Mouse (Mus musculus): Measurements from ENCODE around the gene Pus1. TPM values are rescaled to one million over a fixed set of nuclear protein-coding genes. Genes with fewer than 3 reads are reported as not detected.
"Not testable (repeated sequence)": the region's sequence is repeated elsewhere in the genome, so short reads cannot be mapped to it uniquely, and the experiment has no call there.

Gene Pus1
- polyA plus RNA-seq, 2 experiments from 2014 or later: 22.0 to 33.8 TPM

- no peak for ATAC-seq
Measured at GRCm38 (mm10) chr5:110780761-110781528, 486 bp upstream of the Pus1 start.

GRCm38 (mm10) chr5:110779276-110779997 is 1.0 kb downstream of the Pus1 start:
- no peak for ATAC-seq

DNA sequence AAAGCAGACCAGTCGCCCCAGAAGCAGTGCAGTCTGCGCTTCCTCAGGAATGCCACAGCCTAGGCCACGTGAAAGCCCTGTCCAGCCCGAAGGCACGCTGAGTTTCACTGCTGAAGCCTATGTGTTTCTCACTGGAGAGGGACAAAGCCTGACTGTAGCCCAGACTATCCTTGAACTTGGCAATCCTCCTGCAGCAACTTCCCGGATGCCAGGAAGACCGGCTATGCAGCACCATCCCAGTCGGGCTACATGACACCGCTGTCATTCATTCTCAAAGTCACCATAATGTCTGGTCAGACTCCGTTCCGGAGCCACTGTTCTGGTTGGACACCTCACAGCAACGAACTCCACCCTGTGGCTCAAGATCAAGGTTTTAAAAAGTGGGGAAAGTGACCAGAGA is 2.2 kb downstream of the Pus1 start:
- ATAC-seq: no peak

DNA sequence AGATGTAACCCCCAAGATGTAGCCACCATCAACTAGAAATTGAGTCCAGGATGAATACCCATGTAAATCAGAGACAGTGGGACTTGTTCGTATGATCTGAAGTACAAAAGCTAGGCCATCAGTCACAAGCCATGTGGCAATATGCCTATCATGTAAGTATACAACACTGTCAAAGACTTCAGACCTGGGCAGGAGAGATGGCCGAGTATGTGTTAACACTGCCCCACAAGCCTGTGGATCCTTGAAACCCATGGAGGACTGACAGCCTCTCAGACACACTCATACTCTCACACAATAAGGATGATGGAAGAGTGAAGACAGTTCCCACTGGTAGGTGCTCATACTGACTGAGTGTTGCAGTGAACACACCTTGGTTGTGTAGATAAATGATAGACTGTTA is 4.3 kb downstream of the Pus1 start:
- ATAC-seq: no peak

DNA sequence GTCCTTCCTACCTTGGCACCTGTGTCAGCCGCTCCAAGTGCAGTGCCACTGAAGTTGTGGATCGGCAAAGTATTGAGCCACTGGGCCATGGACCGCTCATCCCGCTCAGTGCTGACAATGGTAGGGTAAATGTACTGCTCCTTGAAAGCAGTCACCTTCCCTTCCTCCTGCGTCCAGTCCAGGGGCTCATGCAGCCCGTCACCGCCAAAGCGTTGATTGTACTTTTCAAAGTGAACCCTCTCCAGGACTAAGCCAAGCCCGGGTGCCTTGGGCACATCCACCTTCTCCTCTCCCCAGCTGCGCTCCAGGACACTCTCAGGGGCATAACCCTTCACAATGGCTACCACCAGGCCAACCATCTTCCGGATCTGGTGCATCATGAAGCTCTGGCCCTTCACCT is 5.9 kb downstream of the Pus1 start:
- ATAC-seq: no peak

DNA sequence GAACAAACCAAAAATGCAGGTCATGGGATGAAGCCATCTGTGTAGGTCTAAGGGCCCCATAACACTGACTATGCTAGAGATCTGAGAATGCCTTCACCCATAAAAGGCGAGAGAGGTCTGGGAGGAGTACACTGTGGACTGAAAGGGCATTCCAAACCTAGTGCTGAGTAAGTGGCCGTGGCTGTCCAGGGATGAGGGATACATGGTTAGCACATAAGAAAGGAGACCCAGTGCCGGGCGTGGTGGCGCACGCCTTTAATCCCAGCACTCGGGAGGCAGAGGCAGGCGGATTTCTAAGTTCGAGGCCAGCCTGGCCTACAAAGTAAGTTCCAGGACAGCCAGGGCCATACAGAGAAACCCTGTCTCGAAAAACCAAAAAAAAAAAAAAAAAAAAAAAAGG is 7.5 kb downstream of the Pus1 start:
- ATAC-seq: not testable (repeated sequence)

DNA sequence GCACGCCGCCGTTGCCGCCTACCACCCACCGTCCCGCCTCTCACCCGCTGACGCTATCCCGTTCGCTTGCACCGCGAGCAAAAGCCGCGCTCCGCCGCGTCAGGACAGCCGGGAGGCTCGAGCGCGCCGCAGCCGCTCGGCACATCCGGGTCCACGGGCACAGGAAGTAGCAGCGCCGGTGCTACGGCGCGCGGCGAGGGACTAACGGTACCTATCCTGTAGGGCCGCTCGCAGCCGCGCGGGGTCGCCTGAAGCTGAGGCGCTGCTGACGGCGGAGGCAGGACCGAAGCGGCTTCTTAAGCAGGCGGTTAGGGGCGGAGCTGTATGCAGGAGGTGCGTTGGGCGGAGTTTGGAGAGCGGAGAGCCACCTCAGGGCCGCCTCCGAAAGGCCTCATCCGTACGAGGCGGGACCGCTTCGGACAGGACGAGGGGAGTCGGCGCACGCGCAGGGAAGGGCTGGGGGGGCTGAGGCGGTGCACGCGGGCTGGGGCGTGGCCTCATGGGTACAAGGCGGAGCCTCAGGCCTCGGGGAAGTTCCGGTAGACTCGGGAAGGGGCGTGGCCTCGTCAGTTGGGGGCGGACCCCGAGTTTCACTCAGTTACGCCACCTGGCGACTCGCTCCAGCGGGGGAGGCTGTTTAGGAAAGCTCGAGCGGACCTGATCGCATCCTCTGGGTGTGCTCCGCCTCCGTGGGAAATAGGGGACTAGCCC is 9.9 kb downstream of the Pus1 start, which contains the start of gene Ep400:
Ep400 (minus strand) TSS at position 270 of the 711 bp plus-strand sequence.
- peak; percentile 93 for ATAC-seq

DNA sequence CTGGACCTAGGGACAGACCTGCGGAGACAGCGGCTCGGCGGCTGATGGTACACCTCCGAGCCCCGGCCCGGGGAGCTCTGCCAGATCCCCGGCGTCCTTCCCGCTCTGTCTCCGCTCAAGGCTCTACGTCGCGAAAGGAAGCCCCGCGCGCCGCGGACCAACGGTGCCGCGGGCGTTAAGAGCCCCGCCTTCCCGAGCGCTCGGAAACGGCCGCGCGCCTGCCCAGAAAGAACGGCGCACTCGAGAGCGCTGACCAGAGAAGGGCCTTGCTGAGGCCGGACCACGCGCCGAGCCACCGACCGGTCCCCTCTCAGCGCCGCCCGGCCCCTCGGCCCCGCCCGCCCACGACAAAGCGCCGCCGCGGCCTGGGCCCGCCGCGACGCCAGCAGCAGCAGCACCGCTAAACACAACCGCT is 10.4 kb downstream of the Pus1 start:
- no peak for ATAC-seq

- no peak for ATAC-seq
Measured at GRCm38 (mm10) chr5:110769272-110769671, 11.2 kb downstream of the Pus1 start.

DNA sequence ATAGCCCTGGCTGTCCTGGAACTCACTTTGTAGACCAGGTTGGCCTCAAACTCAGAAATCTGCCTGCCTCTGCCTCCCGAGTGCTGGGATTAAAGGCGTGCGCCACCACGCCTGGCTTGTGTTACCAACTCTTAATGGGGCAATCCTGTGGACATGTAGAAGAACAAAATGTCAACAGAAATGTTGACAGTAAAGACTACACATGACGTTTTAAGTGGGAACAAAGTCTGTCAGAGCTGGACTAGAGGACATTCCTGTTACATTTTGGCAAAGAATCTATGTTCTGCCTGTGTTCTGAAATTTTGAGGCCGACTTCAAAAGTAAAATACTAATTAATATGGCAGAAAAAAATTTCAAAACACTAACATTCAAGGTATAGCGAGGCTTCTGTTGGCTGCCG is 16.6 kb downstream of the Pus1 start:
- ATAC-seq: no peak

GRCm38 (mm10) chr5:110745021-110745420 is 35.4 kb downstream of the Pus1 start:
- ATAC-seq: no peak

DNA sequence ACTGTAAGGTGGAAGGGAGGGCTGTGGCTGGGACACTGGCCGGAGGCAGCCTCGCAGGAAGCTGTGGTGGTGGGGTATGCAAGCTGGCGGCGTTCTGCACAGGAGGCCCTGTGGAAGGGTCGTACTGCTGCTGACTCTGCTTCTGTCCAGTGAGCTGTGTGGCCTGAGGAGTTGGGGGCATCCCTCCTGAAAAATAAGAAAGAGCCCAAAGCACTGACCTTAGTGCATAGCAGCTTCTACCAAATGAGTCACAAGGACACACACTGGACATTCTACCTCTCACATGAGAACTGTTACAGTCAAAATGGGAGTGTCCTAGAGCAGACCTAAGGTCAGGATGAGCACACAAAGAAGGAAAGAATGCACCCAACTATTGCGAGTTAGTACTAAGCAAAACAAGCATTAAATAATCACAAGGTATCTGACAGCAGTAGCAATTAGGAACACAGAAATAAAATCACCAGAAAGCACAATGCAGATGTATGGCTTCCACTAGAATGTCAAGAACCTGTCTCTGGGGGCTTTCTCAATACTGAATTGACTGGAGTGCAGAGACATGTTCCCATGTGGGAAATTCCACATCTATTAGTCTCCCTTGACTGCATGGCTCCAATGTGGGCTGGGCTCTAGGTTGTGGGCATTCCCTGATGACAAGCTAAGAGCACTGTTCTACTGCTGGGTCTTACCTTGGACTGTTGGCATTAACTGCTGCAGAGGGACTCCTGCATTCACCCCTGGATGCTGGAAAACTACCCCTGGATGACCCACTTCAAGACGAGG is 40.8 kb downstream of the Pus1 start:
- ATAC-seq: no peak

- ATAC-seq: no peak
Measured at GRCm38 (mm10) chr5:110735606-110736005, 44.9 kb downstream of the Pus1 start.

DNA sequence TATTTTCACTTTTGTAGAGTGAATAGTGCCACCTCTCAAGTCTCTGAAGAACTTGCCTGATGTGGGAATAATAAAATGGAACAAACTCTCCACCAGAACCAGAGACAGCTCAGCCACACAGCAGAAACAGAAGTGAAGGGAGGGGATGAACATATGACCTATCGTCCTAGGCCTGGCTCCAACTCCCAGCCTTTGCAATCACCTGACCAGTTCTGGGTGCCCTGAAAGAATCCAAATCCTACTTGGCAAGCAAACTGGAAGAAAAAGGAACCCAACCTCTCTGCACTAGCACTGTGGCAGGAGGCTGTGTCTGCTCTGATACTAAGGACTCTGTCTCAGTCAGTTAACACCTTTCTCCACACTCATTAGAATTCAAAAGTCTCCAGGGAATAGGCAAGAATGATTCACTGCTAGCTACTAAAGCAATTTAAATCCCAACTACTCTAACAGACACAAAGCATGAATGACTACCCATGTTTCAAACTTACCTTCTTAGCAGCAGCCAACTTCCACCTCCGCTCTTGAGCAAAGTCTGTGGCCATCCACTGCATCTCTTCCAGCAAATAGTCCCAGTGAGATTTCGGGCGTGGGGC is 47.1 kb downstream of the Pus1 start:
- ATAC-seq: no peak

- ATAC-seq: no peak
Measured at GRCm38 (mm10) chr5:110731227-110731626, 49.2 kb downstream of the Pus1 start.

GRCm38 (mm10) chr5:110727850-110728249 is 52.6 kb downstream of the Pus1 start:
- no peak for ATAC-seq

Other genes with a start within 250 kb of the Pus1 start
- gene Galnt9, start 236.3 kb downstream of the Pus1 start, polyA plus RNA-seq (2017; shearing (Covaris generic)): 1 to 10 TPM; 3.1 to 4.0 TPM
- gene Noc4l, start 127.2 kb downstream of the Pus1 start, polyA plus RNA-seq (2017; shearing (Covaris generic)): 10 to 100 TPM; 38.9 to 43.6 TPM
- gene Ddx51, start 127.2 kb downstream of the Pus1 start, polyA plus RNA-seq (2017; shearing (Covaris generic)): 1 to 10 TPM; 2.9 to 3.8 TPM
- gene Ep400, start 9.9 kb downstream of the Pus1 start, polyA plus RNA-seq (2017; shearing (Covaris generic)): 10 to 100 TPM; 51.5 to 75.1 TPM
- gene Ulk1, start 29.4 kb upstream of the Pus1 start, polyA plus RNA-seq (2017; shearing (Covaris generic)): 10 to 100 TPM; 10.8 to 10.9 TPM
- 10 to 100 TPM; 54.5 to 54.9 TPM for gene Hscb, start 59.1 kb upstream of the Pus1 start, polyA plus RNA-seq (2017; shearing (Covaris generic))
- 10 to 100 TPM in 1 of 2 experiments, 1 to 10 TPM in 1; 7.4 to 10.6 TPM for gene Chek2, start 59.3 kb upstream of the Pus1 start, polyA plus RNA-seq (2017; shearing (Covaris generic))
- gene Ttc28, start 99.1 kb upstream of the Pus1 start, polyA plus RNA-seq (2017; shearing (Covaris generic)): 1 to 10 TPM; 1.9 to 2.6 TPM